Mouse (Mus musculus): ENCODE data around the gene Utp20. TPM values are rescaled to one million over a fixed set of nuclear protein-coding genes. Genes with fewer than 3 reads are reported as not detected.

Gene Utp20
- total RNA-seq, 2 experiments from 2014 or later = 26.3 to 28.5 TPM

GRCm38 (mm10) chr10:88719618-88720017 lies 107.0 kb downstream of the Utp20 start:
- no peak for DNase-seq
- intact Hi-C loops (cut with DNase I) = loop anchor here (10.0 kb wide), 1 partner anchor 215 kb away; the partner anchor contains the start of gene Chpt1

GRCm38 (mm10) chr10:88717756-88718025 lies 108.9 kb downstream of the Utp20 start:
- intact Hi-C loops (cut with DNase I) = no loop called here
- DNase-seq = no peak

- intact Hi-C loops (cut with DNase I) = no loop called here
- DNase-seq = no peak
Measured at GRCm38 (mm10) chr10:88716986-88717755, 109.4 kb downstream of the Utp20 start.

- DNase-seq = no peak
- intact Hi-C loops (cut with DNase I) = no loop called here
Measured at GRCm38 (mm10) chr10:88715621-88716020, 111.0 kb downstream of the Utp20 start.

GRCm38 (mm10) chr10:88714744-88715143 lies 111.9 kb downstream of the Utp20 start:
- no peak for DNase-seq
- intact Hi-C loops (cut with DNase I) = no loop called here

- intact Hi-C loops (cut with DNase I) = no loop called here
- DNase-seq = no peak
Measured at GRCm38 (mm10) chr10:88712359-88712758, 114.2 kb downstream of the Utp20 start.

- no peak for DNase-seq
- intact Hi-C loops (cut with DNase I) = no loop called here
Measured at GRCm38 (mm10) chr10:88708671-88709523, 117.7 kb downstream of the Utp20 start.

- DNase-seq = no peak
- intact Hi-C loops (cut with DNase I) = no loop called here
Measured at GRCm38 (mm10) chr10:88700938-88701337, 125.7 kb downstream of the Utp20 start.

Other genes starting within 250 kb of the Utp20 start
- 1 to 10 TPM in 1 of 2 experiments, under 1 TPM in 1; 0.81 to 1.3 TPM for gene Mybpc1, start 221.7 kb downstream of the Utp20 start, total RNA-seq (2021)
- gene Spic, start 141.8 kb downstream of the Utp20 start, total RNA-seq (2021) = not detected
- 10 to 100 TPM; 95.8 to 98.1 TPM for gene Arl1, start 95.9 kb downstream of the Utp20 start, total RNA-seq (2021)
- under 1 TPM in 1 of 2 experiments, not detected in 1; 0.10 TPM for gene Slc5a8, start 59.2 kb upstream of the Utp20 start, total RNA-seq (2021)

All from left cerebral cortex, postnatal 4 days (tissue).